Mouse (Mus musculus) cerebellum, adult 2 months (tissue): ENCODE measurements around the gene Tldc1.

Experiments
- CTCF ChIP-seq: fragments of 200-500 bp; IDR thresholded peaks from 2 replicates; pipeline ENCODE4 v1.5.1; 2011; ENCODE audit warnings: low read depth, mild to moderate bottlenecking, control low read depth, low read length, moderate library complexity, borderline replicate concordance; ENCODE audit not compliant: insufficient read depth
- POLR2A ChIP-seq: fragments of 200-500 bp; IDR thresholded peaks from 2 replicates; pipeline ENCODE4 v1.6.1; 2011; ENCODE audit warnings: low read length, control low read depth, borderline replicate concordance; ENCODE audit not compliant: insufficient read depth

GRCm38 (mm10) chr8:119755238-119756146 lies 22.7 kb downstream of the Tldc1 start:
- TF ChIP-seq CTCF = no peak
- no peak for TF ChIP-seq POLR2A
